Mouse (Mus musculus) liver, embryonic 12.5 days (tissue): ENCODE results near the gene Dnmt1. TPM values are rescaled to one million over a fixed set of nuclear protein-coding genes. Genes with fewer than 3 reads are reported as not detected.

Experiments
- ATAC-seq: fragments of 200-750 bp; cut with Nextera tagmentation; 2 replicates; pipeline ENCODE4 v1.8.0; 2017; ENCODE audit warnings: moderate number of reproducible peaks, mild to moderate bottlenecking, moderate library complexity
- H3K27ac ChIP-seq: fragments of 300-500 bp; sonication (generic); 2 replicates; pipeline ENCODE4 v1.5.1; 2016; ENCODE audit warnings: mild to moderate bottlenecking
- H3K27me3 ChIP-seq: fragments of 300-500 bp; sonication (generic); replicated peaks from 2 replicates; pipeline ENCODE4 v1.6.1; 2016; ENCODE audit warnings: mild to moderate bottlenecking, moderate library complexity
- H3K36me3 ChIP-seq: fragments of 300-500 bp; sonication (generic); 2 replicates; pipeline ENCODE4 v1.6.1; 2016; ENCODE audit warnings: mild to moderate bottlenecking, moderate library complexity
- H3K4me1 ChIP-seq: fragments of 300-500 bp; sonication (generic); 2 replicates; pipeline ENCODE4 v1.6.1; 2016
- H3K4me2 ChIP-seq: fragments of 300-500 bp; sonication (generic); 2 replicates; pipeline ENCODE4 v1.6.1; 2016; ENCODE audit warnings: mild to moderate bottlenecking, moderate library complexity
- H3K4me3 ChIP-seq: fragments of 300-500 bp; sonication (generic); 2 replicates; pipeline ENCODE4 v1.5.1; 2016; ENCODE audit warnings: mild to moderate bottlenecking, moderate library complexity
- H3K9ac ChIP-seq: fragments of 300-500 bp; sonication (generic); 2 replicates; pipeline ENCODE4 v1.6.1; 2016; ENCODE audit warnings: mild to moderate bottlenecking, moderate library complexity
- H3K9me3 ChIP-seq: fragments of 300-500 bp; sonication (generic); replicated peaks from 2 replicates; pipeline ENCODE4 v1.6.1; 2016; ENCODE audit warnings: mild to moderate bottlenecking, moderate library complexity
- WGBS: fragments of 180-500 bp; shearing (Covaris S2); methylation state at CpG from one replicate; pipeline ENCODE4 v1.1.7; 2016; ENCODE audit not compliant: insufficient replicate concordance; 5-methylcytosine and 5-hydroxymethylcytosine counted together
- polyA plus RNA-seq: library from polyadenylated mRNA; unstranded; fragments of >200 nt; fragmentation: Nextera tagmentation; extraction: Ambion mirVana; gene quantifications from 2 replicates; pipeline ENCODE4 v1.2.1, GENCODE M21; 2016

The Dnmt1 gene
- polyA plus RNA-seq, 1 experiment from 2014 or later = 97.3 TPM

DNA sequence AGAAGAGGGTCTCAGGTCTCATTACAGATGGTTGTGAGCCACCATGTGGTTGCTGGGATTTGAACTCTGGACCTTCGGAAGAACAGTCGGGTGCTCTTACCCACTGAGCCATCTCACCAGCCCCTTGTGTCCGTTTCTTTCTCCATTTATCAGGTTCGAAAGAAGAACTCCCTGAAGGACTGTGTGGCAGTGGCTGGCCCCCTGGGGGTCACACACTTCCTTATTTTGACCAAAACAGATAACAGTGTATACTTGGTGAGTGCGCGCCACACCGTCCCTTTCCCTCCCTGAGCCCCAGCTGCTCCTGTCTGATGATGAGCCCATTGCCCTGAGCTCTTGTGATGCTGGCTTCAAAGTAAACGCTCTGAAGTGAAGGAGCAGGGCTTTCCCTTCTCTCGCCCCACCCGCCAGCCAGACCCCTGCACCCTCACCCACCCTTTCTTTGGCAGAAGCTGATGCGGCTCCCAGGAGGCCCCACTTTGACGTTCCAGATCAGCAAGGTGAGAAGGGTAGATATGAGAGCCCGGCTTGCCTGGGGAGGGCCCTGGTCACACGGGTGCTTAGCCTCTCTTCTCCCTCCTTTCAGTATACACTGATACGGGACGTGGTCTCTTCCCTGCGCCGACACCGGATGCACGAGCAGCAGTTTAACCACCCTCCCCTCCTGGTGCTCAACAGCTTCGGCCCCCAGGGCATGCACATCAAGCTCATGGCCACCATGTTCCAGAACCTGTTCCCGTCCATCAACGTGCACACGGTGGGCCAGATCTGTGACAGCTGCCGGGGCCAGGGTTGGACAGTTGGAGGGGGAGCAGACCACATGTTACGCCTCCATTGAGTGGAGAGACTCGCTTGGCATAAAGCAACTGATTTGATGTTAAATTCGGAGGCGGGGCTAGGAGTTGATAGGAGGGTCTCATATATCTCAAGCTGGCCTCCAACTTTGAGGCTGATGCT is 70.2 kb downstream of the Dnmt1 start:
- Histone ChIP-seq H3K9ac (peak overlapping the region; percentile 89), H3K4me1 (peaks cover 47% of the 10 kb centered on the region), H3K27me3 (no peaks in the 10 kb centered on the region), H3K36me3 (peaks cover 53% of the 10 kb centered on the region), H3K4me3 (peak overlapping the region; percentile 91), H3K4me2 (peak overlapping the region; percentile 87), H3K9me3 (no peaks in the 10 kb centered on the region), H3K27ac (peak overlapping the region; percentile 89)
- WGBS = 34% methylated on average over 29 of the region's 29 CpGs
- peak; percentile 78 for ATAC-seq

GRCm38 (mm10) chr9:20888386-20888765 is 71.3 kb downstream of the Dnmt1 start:
- Histone ChIP-seq H3K4me3 (peak overlapping the region; percentile 91), H3K36me3 (peaks cover 42% of the 10 kb centered on the region), H3K4me2 (peak overlapping the region; percentile 87), H3K9ac (peak overlapping the region; percentile 89), H3K9me3 (no peaks in the 10 kb centered on the region), H3K4me1 (peaks cover 38% of the 10 kb centered on the region), H3K27ac (peak overlapping the region; percentile 89), H3K27me3 (no peaks in the 10 kb centered on the region)
- WGBS = under 1% methylated on average over 30 of the region's 30 CpGs
- ATAC-seq = peak; percentile 2; the same call in 1 of the 2 replicates

- WGBS = under 1% methylated on average over 43 of the region's 43 CpGs
- peak within 1 kb of the TSS; percentile 89 for H3K27ac ChIP-seq
- peaks cover 38% of the 10 kb centered on the region for H3K4me1 ChIP-seq
- H3K4me3 ChIP-seq = peak within 1 kb of the TSS; percentile 91
- peaks cover 37% of the 10 kb centered on the region for H3K36me3 ChIP-seq
- no peaks in the 10 kb centered on the region for H3K27me3 ChIP-seq
- H3K9me3 ChIP-seq = no peaks in the 10 kb centered on the region
- H3K4me2 ChIP-seq = peak within 1 kb of the TSS; percentile 87
- peak; percentile 88 for ATAC-seq
- peak within 1 kb of the TSS; percentile 89 for H3K9ac ChIP-seq
These were observed 71.8 kb downstream of the Dnmt1 start, which contains the start of gene Ppan for GRCm38 (mm10) chr9:20887704-20888385. Gene Ppan, plus strand, starts transcription at chr9:20888175.

- peaks cover 37% of the 10 kb centered on the region for H3K4me1 ChIP-seq
- no peak for ATAC-seq
- WGBS = 85% methylated on average over 6 of the region's 6 CpGs
- peak overlapping the region; percentile 87 for H3K4me2 ChIP-seq
- no peaks in the 10 kb centered on the region for H3K9me3 ChIP-seq
- H3K9ac ChIP-seq = no peak overlapping the region
- H3K27ac ChIP-seq = 0 out of 2 replicates have a peak overlapping the region, but pooled peaks have one; percentile 89
- peaks cover 31% of the 10 kb centered on the region for H3K36me3 ChIP-seq
- peak overlapping the region; percentile 91; the same call in 1 of the 2 replicates for H3K4me3 ChIP-seq
- H3K27me3 ChIP-seq = no peaks in the 10 kb centered on the region
These were observed 72.5 kb downstream of the Dnmt1 start for GRCm38 (mm10) chr9:20887191-20887590.

- Histone ChIP-seq H3K9me3 (no peaks in the 10 kb centered on the region), H3K36me3 (peaks cover 24% of the 10 kb centered on the region), H3K4me2 (no peak overlapping the region), H3K4me3 (no peak overlapping the region), H3K4me1 (peaks cover 31% of the 10 kb centered on the region), H3K27ac (no peak overlapping the region), H3K9ac (no peak overlapping the region), H3K27me3 (no peaks in the 10 kb centered on the region)
- no peak for ATAC-seq
- 81% methylated on average over 2 of the region's 2 CpGs for WGBS
These were observed 73.1 kb downstream of the Dnmt1 start for GRCm38 (mm10) chr9:20886563-20886962.

GRCm38 (mm10) chr9:20879097-20879792 is 80.4 kb downstream of the Dnmt1 start, which contains the start of gene Angptl6:
Gene Angptl6, minus strand, starts transcription at chr9:20879727.
- 80% methylated on average over 13 of the region's 13 CpGs for WGBS

GRCm38 (mm10) chr9:20878710-20879065 is 81.0 kb downstream of the Dnmt1 start:
- H3K9ac ChIP-seq = peak overlapping the region; percentile 82
- H3K27me3 ChIP-seq = no peaks in the 10 kb centered on the region
- peak overlapping the region; percentile 92 for H3K4me2 ChIP-seq
- H3K4me3 ChIP-seq = peak overlapping the region; percentile 60
- H3K4me1 ChIP-seq = peaks cover 31% of the 10 kb centered on the region
- peak overlapping the region; percentile 90 for H3K27ac ChIP-seq
- peaks cover 9% of the 10 kb centered on the region for H3K36me3 ChIP-seq
- no peak for ATAC-seq
- WGBS = 21% methylated on average over 10 of the region's 10 CpGs
- H3K9me3 ChIP-seq = no peaks in the 10 kb centered on the region

More at GRCm38 (mm10) chr9:20879097-20879792, 80.4 kb downstream of the Dnmt1 start, which contains the start of gene Angptl6:
- H3K27me3 ChIP-seq = no peaks in the 10 kb centered on the region
- peaks cover 31% of the 10 kb centered on the region for H3K4me1 ChIP-seq
- no peaks in the 10 kb centered on the region for H3K9me3 ChIP-seq
- H3K36me3 ChIP-seq = peaks cover 5% of the 10 kb centered on the region; the same call in 1 of the 2 replicates
- peak within 1 kb of the TSS; percentile 82 for H3K9ac ChIP-seq
- peak within 1 kb of the TSS; percentile 92 for H3K4me2 ChIP-seq
- H3K27ac ChIP-seq = peak within 1 kb of the TSS; percentile 90
- no peak for ATAC-seq
- H3K4me3 ChIP-seq = peak within 1 kb of the TSS; percentile 60

DNA sequence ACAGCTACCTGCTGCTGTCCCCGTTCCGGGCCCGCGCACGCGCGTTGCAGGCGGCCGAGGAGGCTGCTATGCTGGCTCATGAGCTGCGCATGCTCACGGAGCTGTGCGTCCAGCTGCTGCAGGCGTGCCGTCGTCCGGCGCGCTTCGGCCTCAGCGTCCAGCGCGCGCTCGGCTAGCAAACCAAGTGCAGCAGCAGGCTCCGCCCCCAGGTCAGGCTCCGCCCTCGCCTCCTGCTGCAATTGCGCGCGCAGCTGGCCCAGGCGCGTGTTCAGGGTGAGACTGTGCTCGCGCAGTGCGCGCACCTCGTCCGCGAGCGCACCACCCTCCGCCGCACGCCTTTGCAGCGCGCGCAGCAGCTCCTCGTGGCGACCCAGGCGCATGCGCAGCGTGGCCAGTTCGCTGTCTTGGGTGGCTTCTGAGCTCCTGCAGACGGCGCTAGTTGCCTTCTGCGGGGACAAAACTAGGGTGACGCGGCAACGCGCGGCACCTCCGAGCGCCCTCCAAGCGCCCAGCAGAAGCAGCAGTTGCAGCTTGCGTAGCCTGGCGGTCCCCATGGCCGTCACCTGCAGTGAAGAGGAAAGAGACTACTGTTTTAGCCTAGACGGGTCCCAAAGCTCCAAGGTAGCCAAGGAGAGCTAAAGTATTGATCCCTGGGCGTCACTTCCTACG is 81.5 kb downstream of the Dnmt1 start:
- peak overlapping the region; percentile 60 for H3K4me3 ChIP-seq
- H3K27ac ChIP-seq = peak overlapping the region; percentile 90
- peaks cover 12% of the 10 kb centered on the region for H3K36me3 ChIP-seq
- peak; percentile 94 for ATAC-seq
- WGBS = under 1% methylated on average over 69 of the region's 69 CpGs
- peak overlapping the region; percentile 82 for H3K9ac ChIP-seq
- no peaks in the 10 kb centered on the region for H3K9me3 ChIP-seq
- no peaks in the 10 kb centered on the region for H3K27me3 ChIP-seq
- peaks cover 31% of the 10 kb centered on the region for H3K4me1 ChIP-seq
- peak overlapping the region; percentile 92 for H3K4me2 ChIP-seq

DNA sequence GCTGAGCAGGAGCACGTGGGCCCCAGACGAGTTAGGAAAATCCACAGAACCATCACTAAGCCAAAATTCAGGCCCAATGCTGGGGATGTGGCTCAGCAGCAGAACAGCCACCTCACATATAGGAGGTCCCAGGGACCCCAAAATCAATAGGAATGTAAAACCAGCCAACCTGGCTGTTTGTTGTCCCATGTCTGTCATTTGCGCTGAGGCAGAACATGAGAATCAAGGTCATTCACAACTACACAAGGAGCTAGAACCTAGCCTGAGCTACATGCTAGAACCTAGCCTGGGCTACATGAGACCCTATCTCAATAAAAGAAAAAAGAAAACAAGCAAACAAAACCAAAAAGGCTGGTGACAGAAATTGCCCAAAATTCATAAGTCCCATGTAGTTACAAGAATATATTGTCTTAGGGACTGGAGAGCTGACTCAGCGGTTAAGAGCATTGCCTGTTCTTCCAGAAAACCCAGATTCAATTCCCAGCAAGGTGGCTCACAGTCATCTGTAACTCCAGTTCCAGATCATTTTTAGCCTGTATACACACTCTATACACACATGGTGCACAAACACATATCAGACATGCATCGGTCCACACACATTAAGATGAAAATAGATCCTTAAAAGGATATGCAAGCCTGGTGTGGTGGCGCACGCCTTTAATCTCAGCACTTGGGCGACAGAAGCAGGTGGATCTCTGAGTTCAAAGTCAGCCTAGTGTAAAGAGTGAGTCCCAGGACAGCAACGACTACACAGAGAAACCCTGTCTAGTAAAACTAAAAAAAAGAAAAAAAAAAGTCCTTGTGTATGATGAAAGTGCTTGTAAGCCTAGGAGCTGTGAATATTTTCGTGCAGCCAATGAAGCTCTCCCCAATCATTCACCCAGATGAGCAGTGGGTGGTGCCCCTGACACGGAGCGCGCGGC is 82.3 kb downstream of the Dnmt1 start:
- no peak for ATAC-seq
- H3K9me3 ChIP-seq = no peaks in the 10 kb centered on the region
- H3K27ac ChIP-seq = peak overlapping the region; percentile 90
- peaks cover 19% of the 10 kb centered on the region for H3K36me3 ChIP-seq
- 35% methylated on average over 14 of the region's 14 CpGs for WGBS
- H3K27me3 ChIP-seq = no peaks in the 10 kb centered on the region
- peak overlapping the region; percentile 82 for H3K9ac ChIP-seq
- H3K4me1 ChIP-seq = peaks cover 31% of the 10 kb centered on the region
- H3K4me2 ChIP-seq = peak overlapping the region; percentile 92
- peak overlapping the region; percentile 60 for H3K4me3 ChIP-seq

DNA sequence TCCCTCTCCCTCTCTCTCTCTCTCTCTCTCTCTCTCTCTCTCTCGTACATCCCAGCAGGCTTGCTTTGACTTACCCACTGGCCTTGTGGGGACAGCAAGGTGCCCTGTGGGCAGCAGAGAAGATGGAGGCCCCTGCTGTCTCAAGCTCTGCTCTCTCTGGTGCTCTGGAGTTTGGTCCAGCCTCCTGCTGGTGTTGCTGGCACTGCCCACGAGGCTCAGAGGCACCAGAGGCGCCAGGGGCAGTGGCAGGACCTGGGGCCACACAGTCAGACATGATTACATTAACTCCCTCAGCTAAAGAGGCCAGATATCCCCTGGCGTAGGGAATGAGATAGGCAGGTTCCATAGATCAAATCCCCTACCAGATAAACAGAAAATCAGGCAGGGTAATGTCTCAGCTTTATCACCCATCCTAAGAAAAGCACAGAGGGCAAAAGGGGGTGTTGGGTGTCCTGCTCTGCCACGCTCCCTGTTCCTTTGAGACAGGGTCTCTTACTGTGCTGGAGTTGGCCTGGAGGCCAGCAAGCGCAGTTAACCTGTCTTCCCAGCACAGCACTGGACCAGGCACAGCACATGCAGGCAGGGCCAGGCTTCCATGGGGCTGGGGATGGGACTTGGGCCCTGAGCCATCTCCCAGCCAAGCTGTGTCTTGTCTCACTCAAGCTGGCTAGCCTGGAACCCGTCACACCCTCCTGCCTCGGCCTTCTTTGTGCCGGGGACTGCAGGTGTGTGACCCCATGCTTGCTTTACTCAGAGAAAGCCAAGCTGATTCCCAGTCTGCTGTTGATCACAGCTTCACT is 83.2 kb downstream of the Dnmt1 start:
- no peak overlapping the region for H3K27ac ChIP-seq
- H3K4me3 ChIP-seq = no peak overlapping the region
- H3K4me1 ChIP-seq = peaks cover 31% of the 10 kb centered on the region
- 70% methylated on average over 9 of the region's 9 CpGs for WGBS
- H3K27me3 ChIP-seq = 0 out of 2 replicates have a peak, but pooled peaks cover under 1% of the 10 kb centered on the region
- H3K9me3 ChIP-seq = no peaks in the 10 kb centered on the region
- no peak overlapping the region for H3K9ac ChIP-seq
- ATAC-seq = no peak
- peak overlapping the region; percentile 92; the same call in 1 of the 2 replicates for H3K4me2 ChIP-seq
- peaks cover 19% of the 10 kb centered on the region for H3K36me3 ChIP-seq
